ENCODE assay signal across 17 mouse cellular contexts in genomic region chr7:105747776-105748175, GRCm38 (mm10). TPM values are rescaled to one million over a fixed set of nuclear protein-coding genes. Genes with fewer than 3 reads are reported as not detected.
"Had no signal": no experiment of that assay in that cellular context is flagged by ENCODE, and none has a peak within 500 bp of the region (broad histone marks: within the 10 kb centered on the region; RNA-seq: fewer than 3 reads in every experiment).

No protein-coding gene starts in this region.

- H3K4me3 ChIP-seq: neural tube, embryonic 13.5 days; neural tube, embryonic 15.5 days; stomach, embryonic 15.5 days had no signal

- H3K27me3 ChIP-seq: neural tube, embryonic 13.5 days; neural tube, embryonic 15.5 days; stomach, embryonic 15.5 days had no signal

- H3K9me3 ChIP-seq: neural tube, embryonic 13.5 days; neural tube, embryonic 15.5 days; stomach, embryonic 15.5 days had no signal

- H3K27ac ChIP-seq: neural tube, embryonic 13.5 days; neural tube, embryonic 15.5 days; stomach, embryonic 15.5 days; stomach, postnatal 0 days had no signal

- DNase-seq: retina, postnatal 1 day; right cerebral cortex, adult 18-20 months; right cerebral cortex, postnatal 14 days; right cerebral cortex, postnatal 25 days; right cerebral cortex, postnatal 4 days; spleen, adult 18-20 months; thymus, adult 18-20 months; thymus, adult 2 months; thymus, postnatal 14 days; thymus, postnatal 25 days; thymus, postnatal 36 days; thymus, postnatal 4 days had no signal

RNA-seq across cellular contexts. Expression of gene Dchs1, which starts 39.7 kb away (rescaled TPM):
- total RNA-seq: neutrophil, adult 5-6 weeks had no signal
